Mouse (Mus musculus): ENCODE measurements around the gene Hsp90ab1. TPM values are rescaled to one million over a fixed set of nuclear protein-coding genes. Genes with fewer than 3 reads are reported as not detected.

Gene Hsp90ab1
- polyA plus RNA-seq, 1 experiment from 2014 or later, result 1,147 TPM

DNA sequence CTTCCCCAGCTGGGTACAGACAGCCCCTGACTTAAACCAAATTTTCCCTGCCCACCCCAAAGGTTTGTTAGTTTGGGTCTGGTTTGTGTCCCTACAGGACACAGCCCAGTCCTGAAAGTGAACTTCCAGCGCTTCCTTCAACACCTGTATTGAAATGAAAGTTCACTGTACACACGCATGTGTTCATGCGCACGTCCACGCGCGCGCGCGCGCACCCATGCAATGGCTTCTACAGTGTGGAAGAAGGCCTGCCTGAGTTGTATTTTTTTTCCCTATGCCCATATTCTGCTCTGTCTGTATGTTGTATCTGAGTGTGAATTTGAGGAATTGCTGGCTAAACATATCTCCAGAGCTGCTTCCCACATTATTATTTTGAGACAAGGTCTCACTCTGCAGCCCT lies 8.0 kb downstream of the Hsp90ab1 start:
- no peak for ATAC-seq (replicated peaks; ENCODE audit: insufficient number of reproducible peaks, insufficient read depth, low FRiP score, low read depth)
- H3K9ac ChIP-seq, result peak overlapping the region; percentile 88; the same call in 1 of the 2 replicates
- peak overlapping the region; percentile 94 for H3K4me2 ChIP-seq
- 95% methylated on average over 11 of the region's 11 CpGs for whole genome bisulfite sequencing
- peaks cover 48% of the 10 kb centered on the region for H3K36me3 ChIP-seq
- H3K27me3 ChIP-seq, result no peaks in the 10 kb centered on the region
- H3K4me3 ChIP-seq, result peak overlapping the region; percentile 91
- peaks cover 47% of the 10 kb centered on the region for H3K4me1 ChIP-seq (replicated peaks)
- H3K27ac ChIP-seq, result no peak overlapping the region
- H3K9me3 ChIP-seq (replicated peaks), result no peaks in the 10 kb centered on the region

DNA sequence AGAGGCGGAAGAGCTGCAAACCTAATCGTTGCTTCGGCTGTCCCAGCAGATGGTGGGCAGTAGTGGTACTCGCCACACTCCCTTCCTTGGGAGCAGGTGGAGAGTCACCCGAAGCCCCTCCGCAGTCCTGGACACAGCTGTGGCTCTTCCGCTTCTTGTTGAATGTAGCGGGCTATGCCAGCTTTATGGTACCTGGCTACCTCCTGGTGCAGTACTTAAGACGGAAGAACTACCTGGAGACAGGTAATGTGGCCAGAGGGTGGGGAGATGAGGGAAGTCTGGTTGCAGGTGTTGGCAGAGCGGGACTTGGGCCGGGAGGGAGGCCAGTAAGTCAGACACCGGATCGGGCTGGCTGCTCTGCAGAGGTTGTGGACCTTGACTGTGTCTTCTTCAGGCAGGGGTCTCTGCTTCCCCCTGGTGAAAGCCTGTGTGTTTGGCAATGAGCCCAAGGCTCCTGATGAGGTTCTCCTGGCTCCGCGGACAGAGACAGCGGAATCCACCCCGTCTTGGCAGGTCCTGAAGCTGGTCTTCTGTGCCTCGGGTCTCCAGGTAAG lies 8.5 kb downstream of the Hsp90ab1 start:
- 12% methylated on average over 18 of the region's 18 CpGs for WGBS
- peaks cover 43% of the 10 kb centered on the region for H3K4me1 ChIP-seq (replicated peaks)
- H3K4me2 ChIP-seq, result peak overlapping the region; percentile 94
- H3K27me3 ChIP-seq, result no peaks in the 10 kb centered on the region
- peaks cover 43% of the 10 kb centered on the region for H3K36me3 ChIP-seq
- H3K27ac ChIP-seq, result peak overlapping the region; percentile 83
- ATAC-seq (replicated peaks; ENCODE audit: insufficient number of reproducible peaks, insufficient read depth, low FRiP score, low read depth), result no peak
- H3K4me3 ChIP-seq, result peak overlapping the region; percentile 91
- peak overlapping the region; percentile 88 for H3K9ac ChIP-seq
- H3K9me3 ChIP-seq (replicated peaks), result no peaks in the 10 kb centered on the region

DNA sequence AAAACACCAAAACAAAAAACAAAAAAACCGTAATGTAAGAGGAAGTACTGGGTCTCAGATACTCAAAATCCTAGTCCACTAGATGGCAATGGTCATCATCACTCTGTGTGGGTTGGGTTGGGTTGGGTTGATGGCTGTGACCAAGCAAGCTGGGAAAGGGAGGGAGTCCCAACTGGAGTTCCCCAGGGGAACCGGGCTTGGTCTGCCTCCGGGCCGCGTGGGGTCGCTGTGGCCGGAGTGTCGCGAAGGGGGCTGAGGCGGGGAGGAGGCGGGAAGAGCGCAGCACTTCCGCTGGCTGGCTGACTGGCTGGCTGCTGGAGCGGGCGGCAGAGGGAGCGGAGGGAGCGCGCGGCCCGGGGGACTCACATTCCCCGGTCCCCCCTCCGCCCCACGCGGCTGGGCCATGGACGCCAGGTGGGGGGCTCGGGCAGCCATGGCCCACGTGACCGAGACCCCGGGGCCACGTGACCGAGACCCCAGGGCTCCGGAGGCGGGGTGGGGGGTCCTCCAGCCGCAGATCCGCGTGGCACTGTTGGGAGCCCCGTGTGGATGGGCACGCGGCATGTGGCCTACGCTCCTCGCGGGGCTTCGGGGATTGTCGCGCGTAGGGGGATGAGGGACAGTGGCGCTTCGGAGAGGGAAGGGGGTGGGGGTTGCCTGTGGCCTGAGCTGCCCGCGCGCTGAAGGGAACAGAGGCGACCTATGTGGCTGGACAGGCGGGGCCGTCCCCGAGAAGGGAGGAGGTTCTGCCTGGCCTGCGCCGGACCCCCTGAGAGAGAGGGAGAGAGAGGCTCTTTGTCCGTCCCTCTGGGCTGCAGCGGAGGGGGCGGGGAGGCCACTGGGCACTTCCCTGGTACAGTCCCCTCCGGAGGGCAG lies 9.2 kb downstream of the Hsp90ab1 start, which contains the start of gene Slc35b2:
Gene Slc35b2, plus strand, starts transcription at position 220 of the 876 bp plus-strand sequence.
- peaks cover 36% of the 10 kb centered on the region for H3K4me1 ChIP-seq (replicated peaks)
- peak within 1 kb of the TSS; percentile 91 for H3K4me3 ChIP-seq
- peak within 1 kb of the TSS; percentile 94 for H3K4me2 ChIP-seq
- H3K27me3 ChIP-seq, result no peaks in the 10 kb centered on the region
- peaks cover 36% of the 10 kb centered on the region for H3K36me3 ChIP-seq
- ATAC-seq (replicated peaks; ENCODE audit: insufficient number of reproducible peaks, insufficient read depth, low FRiP score, low read depth), result peak; percentile 87
- under 1% methylated on average over 47 of the region's 61 CpGs for WGBS
- no peaks in the 10 kb centered on the region for H3K9me3 ChIP-seq (replicated peaks)
- H3K9ac ChIP-seq, result peak within 1 kb of the TSS; percentile 88
- peak within 1 kb of the TSS; percentile 83 for H3K27ac ChIP-seq

DNA sequence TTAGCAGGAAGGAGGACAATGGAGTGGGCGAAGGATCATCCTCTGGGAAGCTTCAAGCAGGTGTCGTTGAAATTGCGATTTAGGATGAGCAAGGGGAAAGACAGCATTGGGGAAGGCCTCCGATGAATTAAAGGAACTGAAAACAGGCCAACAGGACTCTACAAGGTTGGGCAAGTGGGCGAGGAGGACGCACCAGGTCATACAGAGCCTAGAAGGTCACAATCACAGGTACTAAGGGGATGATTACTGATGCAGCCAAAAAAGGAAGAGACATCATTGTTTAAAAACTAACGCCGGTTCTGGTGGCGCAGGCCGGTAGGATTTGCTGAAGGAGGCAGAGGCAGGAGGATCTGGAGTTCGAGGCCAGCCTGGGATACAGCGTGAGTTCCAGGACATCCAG lies 9.9 kb downstream of the Hsp90ab1 start:
- Histone ChIP-seq H3K27me3 (no peaks in the 10 kb centered on the region), H3K4me1 (replicated peaks) (peaks cover 34% of the 10 kb centered on the region), H3K4me3 (peak overlapping the region; percentile 91; the same call in 1 of the 2 replicates), H3K9me3 (replicated peaks) (no peaks in the 10 kb centered on the region), H3K27ac (no peak overlapping the region), H3K36me3 (peaks cover 29% of the 10 kb centered on the region), H3K9ac (0 out of 2 replicates have a peak overlapping the region, but pooled peaks have one; percentile 88), H3K4me2 (peak overlapping the region; percentile 94; the same call in 1 of the 2 replicates)
- ATAC-seq (replicated peaks; ENCODE audit: insufficient number of reproducible peaks, insufficient read depth, low FRiP score, low read depth), result no peak
- 74% methylated on average over 12 of the region's 12 CpGs for WGBS

DNA sequence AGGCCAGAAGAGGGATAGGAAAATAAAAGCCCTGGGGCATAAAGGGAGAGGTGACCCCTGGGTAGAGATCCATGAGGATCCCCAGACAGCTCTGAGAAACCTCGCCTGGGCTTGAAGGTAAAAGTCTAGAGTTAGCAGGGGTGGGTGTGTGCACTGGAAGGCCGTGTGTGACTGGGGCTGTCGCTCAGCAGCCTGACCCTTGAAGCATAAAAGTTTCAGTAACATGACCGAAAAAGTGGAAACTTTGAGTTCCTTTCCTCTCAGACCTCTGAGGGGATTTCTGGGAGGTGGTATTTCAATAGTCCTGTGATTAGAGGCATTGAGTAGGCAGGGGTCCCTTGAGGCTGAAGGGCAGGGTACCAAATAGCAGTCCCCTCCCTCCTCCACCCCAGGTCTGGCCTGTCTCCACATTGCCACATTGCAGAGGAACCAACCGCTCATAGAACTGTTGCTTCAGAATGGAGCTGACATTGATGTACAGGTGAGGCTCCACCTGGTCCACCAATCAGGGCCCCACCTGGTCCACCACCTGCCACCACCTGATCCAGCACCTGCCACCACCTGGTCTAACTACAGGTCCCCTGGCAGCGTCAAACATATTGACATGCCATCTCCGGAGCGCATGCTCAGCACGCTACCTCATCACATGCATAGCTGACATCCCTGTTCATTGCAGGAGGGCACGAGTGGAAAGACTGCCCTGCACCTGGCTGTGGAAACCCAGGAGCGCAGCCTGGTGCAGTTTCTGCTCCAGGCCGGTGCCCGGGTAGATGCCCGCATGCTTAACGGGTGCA lies 13.1 kb downstream of the Hsp90ab1 start:
- Histone ChIP-seq H3K4me1 (replicated peaks) (peaks cover 32% of the 10 kb centered on the region), H3K4me2 (no peak overlapping the region), H3K9me3 (replicated peaks) (no peaks in the 10 kb centered on the region), H3K4me3 (no peak overlapping the region), H3K27me3 (peaks cover 13% of the 10 kb centered on the region), H3K27ac (no peak overlapping the region), H3K9ac (no peak overlapping the region), H3K36me3 (no peaks in the 10 kb centered on the region)
- ATAC-seq (replicated peaks; ENCODE audit: insufficient number of reproducible peaks, insufficient read depth, low FRiP score, low read depth), result no peak
- WGBS, result 82% methylated on average over 15 of the region's 15 CpGs

DNA sequence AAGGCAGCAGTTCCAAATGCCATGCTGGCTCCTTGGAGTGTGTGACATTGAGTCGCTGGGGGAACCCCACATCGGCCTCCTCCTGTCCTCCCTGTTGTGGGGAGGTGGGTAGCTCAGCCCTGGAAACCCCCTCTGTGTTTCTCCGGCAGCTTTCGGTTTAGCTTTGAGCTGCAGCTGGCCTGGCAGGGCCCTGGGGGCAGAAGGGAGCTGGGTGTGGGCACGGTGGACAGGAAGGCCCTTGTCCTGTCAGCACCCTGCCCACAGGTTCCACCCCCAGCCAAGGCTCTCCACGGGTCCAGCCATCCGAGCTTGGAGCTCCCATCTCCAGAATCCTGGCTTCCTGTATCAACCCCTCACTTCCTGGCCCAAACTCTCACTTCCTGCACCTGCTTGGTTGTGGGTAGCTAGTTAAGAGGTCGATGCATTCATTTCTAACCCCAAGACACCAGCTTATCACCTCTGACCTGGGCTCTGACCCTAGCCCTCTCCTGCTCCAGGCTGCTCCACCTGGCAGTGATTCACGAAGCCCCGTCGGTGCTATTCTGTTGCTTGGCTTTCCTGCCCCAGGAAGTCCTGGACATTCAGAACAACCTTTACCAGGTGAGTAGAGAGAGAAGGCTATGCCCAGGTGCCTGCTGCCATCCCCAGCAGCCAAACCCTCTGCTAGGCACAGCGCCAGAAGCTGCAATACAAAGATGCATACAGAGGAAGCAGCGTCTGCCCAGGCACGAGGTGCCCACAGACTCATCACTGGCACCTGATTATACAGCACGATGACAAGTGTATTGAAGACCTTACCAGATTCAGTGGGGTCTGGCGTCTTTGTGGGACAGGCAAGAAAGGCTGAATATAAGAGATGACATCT lies 14.8 kb downstream of the Hsp90ab1 start:
- Histone ChIP-seq H3K9me3 (replicated peaks) (no peaks in the 10 kb centered on the region), H3K4me2 (peak overlapping the region; percentile 77), H3K27me3 (peaks cover 25% of the 10 kb centered on the region), H3K4me1 (replicated peaks) (peaks cover 25% of the 10 kb centered on the region), H3K27ac (no peak overlapping the region), H3K9ac (no peak overlapping the region; the same call in 1 of the 2 replicates), H3K4me3 (peak overlapping the region; percentile 51; the same call in 1 of the 2 replicates), H3K36me3 (no peaks in the 10 kb centered on the region)
- ATAC-seq (replicated peaks; ENCODE audit: insufficient number of reproducible peaks, insufficient read depth, low FRiP score, low read depth), result no peak
- WGBS, result 60% methylated on average over 16 of the region's 16 CpGs

DNA sequence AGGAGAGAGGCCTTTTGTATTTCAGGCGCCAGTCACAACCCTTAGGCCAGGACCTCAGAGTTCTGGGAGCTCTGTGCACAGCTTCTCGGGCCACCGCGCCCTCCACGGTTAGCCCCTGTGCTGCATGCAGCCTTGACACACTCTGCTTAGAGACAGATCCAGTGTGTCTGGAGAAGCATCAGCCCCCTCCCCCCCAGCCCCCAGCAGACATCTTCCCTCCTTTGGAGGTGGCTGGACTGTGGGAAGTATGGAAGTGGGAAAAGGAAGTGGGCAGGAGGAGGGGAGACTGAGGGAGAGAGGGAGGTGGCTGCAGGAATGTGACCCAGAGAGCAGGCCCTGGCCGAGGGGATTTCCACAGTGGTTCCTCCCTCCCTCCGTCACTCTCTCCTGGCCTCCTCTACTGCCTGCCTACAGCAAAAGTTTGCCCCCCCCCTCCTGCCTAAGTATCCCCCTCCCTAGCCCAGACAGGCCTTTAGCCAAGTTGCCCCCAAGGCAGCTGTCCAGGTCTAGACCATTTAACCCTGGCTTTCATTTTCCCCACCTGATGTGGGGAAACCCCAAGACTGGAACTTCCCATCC lies 15.7 kb downstream of the Hsp90ab1 start:
- H3K9ac ChIP-seq, result no peak overlapping the region
- WGBS, result 54% methylated on average over 7 of the region's 7 CpGs
- H3K27me3 ChIP-seq, result peaks cover 25% of the 10 kb centered on the region
- peak overlapping the region; percentile 51 for H3K4me3 ChIP-seq
- ATAC-seq (replicated peaks; ENCODE audit: insufficient number of reproducible peaks, insufficient read depth, low FRiP score, low read depth), result no peak
- no peak overlapping the region for H3K27ac ChIP-seq
- peak overlapping the region; percentile 77 for H3K4me2 ChIP-seq
- no peaks in the 10 kb centered on the region for H3K9me3 ChIP-seq (replicated peaks)
- no peaks in the 10 kb centered on the region for H3K36me3 ChIP-seq
- H3K4me1 ChIP-seq (replicated peaks), result peaks cover 23% of the 10 kb centered on the region

DNA sequence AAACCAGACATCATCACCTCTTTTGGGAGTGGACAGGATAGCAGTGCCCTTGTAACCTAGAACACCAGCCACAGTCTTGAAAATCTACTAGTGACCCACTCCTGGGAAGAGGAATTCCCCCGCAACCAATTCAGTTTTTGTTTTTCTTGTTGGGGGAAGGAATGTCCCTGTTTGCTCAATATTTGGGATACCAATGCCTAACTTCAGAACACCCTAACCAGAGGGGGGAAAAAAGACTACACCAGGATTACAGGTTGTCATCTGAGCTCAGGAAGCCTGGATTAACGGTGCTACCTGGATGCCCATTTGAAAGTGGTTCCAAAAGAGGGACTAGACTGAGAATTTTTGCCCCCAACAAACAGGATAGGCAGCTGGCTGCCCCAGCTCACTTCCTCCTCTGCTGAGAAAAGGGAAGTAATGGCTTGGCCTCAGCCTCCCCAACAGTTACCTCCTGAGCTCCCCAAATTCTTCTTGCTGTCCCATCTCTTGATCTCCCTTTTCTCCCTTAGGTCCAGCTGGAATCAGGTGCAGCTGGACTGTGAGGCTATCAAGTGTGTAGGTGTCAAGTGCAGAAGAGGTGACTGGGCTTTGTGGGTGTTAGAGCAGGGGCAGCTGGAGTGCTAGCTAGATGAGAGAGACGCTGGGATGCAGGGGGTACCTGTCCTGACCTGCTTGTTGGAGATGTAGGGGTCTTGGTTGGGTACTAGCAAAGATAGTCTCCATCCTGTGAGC lies 16.4 kb downstream of the Hsp90ab1 start:
- Histone ChIP-seq H3K4me3 (peak overlapping the region; percentile 51), H3K36me3 (no peaks in the 10 kb centered on the region), H3K4me2 (peak overlapping the region; percentile 77), H3K9ac (peak overlapping the region; percentile 62; the same call in 1 of the 2 replicates), H3K9me3 (replicated peaks) (no peaks in the 10 kb centered on the region), H3K27me3 (peaks cover 28% of the 10 kb centered on the region), H3K4me1 (replicated peaks) (peaks cover 26% of the 10 kb centered on the region), H3K27ac (no peak overlapping the region)
- WGBS, result 57% methylated on average over 3 of the region's 3 CpGs
- no peak for ATAC-seq (replicated peaks; ENCODE audit: insufficient number of reproducible peaks, insufficient read depth, low FRiP score, low read depth)

DNA sequence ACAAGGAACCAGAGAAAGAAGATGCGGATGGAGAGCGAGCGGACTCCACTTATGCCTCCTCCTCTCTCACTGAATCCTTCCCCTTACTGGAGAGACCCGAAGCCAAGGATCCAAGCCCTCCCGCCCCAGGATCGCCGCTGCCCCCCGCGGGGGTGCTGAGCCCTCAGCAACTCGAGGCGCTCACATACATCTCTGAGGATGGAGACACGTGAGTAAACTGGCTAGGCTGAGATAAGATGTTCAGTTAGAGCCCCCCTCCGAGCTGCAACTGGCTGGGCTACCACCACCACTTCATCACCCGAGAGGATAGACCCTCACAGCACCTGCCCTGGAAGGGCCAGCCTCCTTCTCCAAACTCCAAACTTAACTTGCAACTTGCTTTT lies 17.0 kb downstream of the Hsp90ab1 start:
- Histone ChIP-seq H3K4me2 (peak overlapping the region; percentile 77), H3K4me3 (peak overlapping the region; percentile 51), H3K27me3 (peaks cover 33% of the 10 kb centered on the region), H3K27ac (no peak overlapping the region), H3K36me3 (no peaks in the 10 kb centered on the region), H3K9ac (peak overlapping the region; percentile 62), H3K4me1 (replicated peaks) (peaks cover 26% of the 10 kb centered on the region), H3K9me3 (replicated peaks) (no peaks in the 10 kb centered on the region)
- ATAC-seq (replicated peaks; ENCODE audit: insufficient number of reproducible peaks, insufficient read depth, low FRiP score, low read depth), result no peak
- 1% methylated on average over 14 of the region's 14 CpGs for WGBS
